Mouse (Mus musculus): ENCODE measurements around the gene Robo2.

The Robo2 gene

DNA sequence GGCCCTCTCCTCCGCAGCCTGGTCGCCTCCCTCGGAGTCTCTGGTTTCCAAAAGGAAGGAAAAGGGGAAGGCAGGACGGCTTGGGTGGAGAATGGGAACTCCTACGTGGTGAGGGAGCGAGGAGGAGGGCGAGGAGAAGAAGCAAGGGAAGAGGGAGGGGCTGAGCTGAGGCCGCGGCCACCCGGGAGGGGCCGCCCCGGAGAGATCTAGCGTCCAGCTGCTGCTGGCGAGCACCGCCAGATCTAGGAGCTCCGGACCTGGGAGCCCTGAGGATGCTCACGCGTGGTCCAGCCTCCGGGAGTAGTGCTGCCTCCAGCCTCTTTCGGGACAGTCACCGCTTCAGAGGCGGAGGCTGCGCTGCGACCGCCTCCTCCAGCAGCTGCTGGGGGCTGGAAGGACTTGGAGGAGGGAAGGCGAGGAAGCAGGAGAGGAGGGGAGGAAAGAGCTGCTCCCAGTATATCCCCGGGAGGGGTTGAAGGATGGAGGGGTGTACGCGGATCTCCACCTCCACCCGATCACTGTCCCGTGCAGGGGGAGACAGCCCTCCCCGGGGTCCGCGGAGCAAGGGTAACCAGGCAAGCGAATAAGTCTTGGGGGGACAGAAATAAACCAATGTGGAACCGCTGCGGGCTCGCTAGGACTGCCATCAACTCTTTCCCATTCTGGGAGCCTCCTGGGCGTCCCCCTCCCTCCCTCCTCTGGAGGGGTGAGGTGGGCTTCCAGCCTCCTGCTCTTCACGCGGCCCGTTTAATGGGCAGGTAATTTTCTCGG is at the start of gene Robo2:
Gene Robo2 (minus strand): TSS at position 345 of the 771 bp plus-strand sequence.
- no peak for TF ChIP-seq GATA4 (IDR thresholded peaks at IDR 0.05; ENCODE audit: insufficient replicate concordance, low read length)

DNA sequence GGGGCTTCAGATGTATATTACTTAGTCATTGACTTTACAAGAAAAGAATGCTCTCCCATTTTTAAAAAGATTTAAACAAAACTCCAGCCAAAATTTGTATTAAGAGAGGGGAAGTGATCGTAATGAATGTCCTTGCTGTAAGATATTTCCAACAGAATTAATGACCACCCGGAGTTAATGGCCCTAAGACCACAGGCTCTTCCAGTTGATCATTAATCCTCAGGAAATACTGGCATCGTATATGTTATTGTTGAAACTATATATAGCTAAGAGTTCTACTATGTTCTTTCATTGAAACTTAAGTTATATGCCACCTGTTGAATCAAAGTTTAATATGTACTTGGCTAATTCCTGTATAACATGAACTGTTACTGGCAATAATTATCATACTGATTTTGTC is 46.5 kb upstream of the Robo2 start:
- no peak for TF ChIP-seq GATA4 (IDR thresholded peaks at IDR 0.05; ENCODE audit: insufficient replicate concordance, low read length)

- no peak for TF ChIP-seq GATA4 (IDR thresholded peaks at IDR 0.05; ENCODE audit: insufficient replicate concordance, low read length)
These were observed 46.1 kb upstream of the Robo2 start for GRCm38 (mm10) chr16:74457736-74458135.

DNA sequence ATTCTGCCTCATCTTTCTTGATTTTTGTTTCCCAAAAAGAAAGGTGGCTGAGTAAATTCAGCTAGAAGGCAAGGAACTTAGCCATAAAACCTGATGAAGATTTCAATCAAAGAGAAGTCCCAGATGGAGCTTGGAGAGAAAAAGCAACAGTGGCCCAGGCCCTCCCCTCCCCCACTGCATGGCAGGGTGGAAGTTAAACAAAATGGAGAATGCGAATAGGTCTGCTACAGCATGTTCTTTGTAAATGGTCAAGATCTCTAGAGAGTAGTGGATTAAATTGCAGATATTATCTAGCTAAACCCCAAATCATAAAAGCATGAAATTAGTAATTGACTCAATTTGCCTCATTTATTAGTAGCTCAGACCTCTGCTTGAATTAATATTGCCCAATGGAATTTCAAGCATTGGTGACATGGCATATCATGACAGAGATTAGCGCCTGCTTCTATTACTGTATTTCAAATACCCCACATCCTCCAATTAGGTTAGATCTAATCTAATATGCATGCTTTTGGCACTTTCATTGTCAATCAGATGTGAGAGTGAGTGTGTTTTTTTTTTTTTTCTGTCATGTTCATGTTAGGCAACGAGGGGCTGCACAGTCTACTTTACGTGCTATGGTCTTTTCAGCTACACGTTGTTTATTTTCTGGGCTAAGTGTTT is 45.3 kb upstream of the Robo2 start:
- TF ChIP-seq GATA4 (IDR thresholded peaks at IDR 0.05; ENCODE audit: insufficient replicate concordance, low read length) = no peak

- no peak for TF ChIP-seq GATA4 (IDR thresholded peaks at IDR 0.05; ENCODE audit: insufficient replicate concordance, low read length)
These were observed 43.6 kb upstream of the Robo2 start for GRCm38 (mm10) chr16:74455179-74455578.

- no peak for TF ChIP-seq GATA4 (IDR thresholded peaks at IDR 0.05; ENCODE audit: insufficient replicate concordance, low read length)
These were observed 36.4 kb upstream of the Robo2 start for GRCm38 (mm10) chr16:74448025-74448424.

DNA sequence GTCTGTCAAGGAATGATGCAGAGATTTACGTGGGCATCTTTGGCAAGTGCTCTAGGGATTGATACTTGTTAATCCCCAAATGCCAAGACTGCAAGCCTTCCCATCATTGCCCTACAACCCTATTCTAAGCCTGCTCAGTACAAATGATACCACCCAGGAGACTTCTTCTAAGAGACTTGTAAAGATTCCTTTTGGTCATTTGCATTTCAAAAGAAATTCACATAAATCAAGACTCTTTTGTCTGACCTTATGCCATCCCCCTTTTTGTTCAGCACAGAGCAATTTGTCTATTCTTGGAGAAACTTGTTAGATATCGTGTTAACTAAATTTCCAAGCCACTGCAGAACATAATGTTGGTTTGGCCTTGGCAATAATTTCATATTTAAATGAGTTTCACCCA is 15.4 kb upstream of the Robo2 start:
- no peak for TF ChIP-seq GATA4 (IDR thresholded peaks at IDR 0.05; ENCODE audit: insufficient replicate concordance, low read length)

DNA sequence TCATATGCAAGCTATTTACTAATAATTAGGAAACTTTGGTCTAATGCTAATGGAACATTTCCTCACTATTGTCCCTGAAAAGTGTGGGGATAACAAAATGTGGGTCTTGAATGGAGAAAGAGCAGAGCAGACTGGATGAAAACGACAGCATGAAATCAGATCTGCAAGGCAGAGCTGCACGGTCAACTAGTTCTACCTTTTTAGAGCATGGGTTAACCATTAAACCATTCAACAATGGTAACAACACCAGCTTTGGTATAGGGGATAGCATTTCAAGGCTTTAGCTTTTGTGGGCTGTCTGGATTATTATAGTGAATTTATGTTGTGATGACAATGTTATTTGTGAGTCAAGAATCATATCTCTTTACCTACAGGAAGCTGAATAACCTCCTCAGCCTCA is 8.7 kb upstream of the Robo2 start:
- TF ChIP-seq GATA4 (IDR thresholded peaks at IDR 0.05; ENCODE audit: insufficient replicate concordance, low read length) = no peak

DNA sequence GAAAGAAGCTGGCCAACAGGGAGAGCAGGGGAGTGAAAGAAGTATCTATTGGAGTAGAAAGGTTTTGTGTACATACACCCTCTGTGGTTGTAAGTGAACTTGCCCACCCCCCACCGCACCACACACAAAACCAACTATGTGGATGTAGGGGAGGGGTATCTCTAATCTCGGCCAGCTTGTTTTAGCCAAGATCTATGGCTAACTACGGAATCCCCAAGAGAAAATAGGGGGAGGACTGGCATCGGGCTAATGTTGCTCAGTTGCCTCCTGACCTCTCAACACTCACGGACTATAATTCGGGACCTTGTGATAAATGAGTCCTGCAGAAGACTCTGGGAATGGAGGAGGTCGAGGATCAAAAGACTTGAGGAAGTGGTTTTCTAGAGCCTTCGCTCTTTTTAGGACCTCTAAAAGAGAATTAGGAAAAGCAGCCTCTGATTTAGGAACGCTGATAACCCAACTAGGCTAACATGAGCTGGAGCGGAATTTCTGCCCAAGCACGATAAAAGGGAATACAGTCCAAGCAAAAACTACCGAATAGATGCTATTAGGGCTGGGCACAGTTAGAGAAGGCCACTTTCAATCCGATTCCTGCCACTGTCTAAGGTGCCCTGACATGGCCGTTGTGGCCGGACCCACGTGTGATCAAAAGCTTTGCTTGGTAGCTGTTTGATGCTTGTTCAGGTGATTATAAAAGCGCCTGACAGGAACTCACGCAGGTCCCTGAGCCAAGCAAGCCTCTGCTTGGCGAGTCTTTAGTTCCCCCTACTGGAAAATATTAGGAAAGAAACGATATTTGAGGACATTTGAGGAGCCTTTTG is 1.1 kb upstream of the Robo2 start:
- no peak for TF ChIP-seq GATA4 (IDR thresholded peaks at IDR 0.05; ENCODE audit: insufficient replicate concordance, low read length)

GRCm38 (mm10) chr16:74411021-74411420 is 604 bp downstream of the Robo2 start:
- no peak for TF ChIP-seq GATA4 (IDR thresholded peaks at IDR 0.05; ENCODE audit: insufficient replicate concordance, low read length)

DNA sequence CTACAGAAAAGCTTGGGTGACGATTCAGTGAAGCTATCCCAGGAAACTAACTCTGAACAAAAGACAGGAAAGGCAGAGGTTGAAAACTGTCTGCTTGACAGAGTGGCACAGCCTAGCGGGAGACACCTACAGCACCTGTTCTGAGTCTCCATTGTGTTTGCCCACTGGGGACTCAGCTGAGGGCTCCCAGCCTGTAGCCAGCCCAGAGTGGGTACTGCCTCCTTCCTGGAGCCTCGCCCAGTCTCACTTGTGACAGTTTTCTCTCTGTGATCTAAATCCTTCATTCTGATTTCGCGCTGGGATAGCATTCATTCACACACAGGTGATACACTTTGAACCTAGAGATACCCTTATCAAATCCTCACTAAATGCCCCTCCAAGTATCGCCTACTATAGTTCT is 1.5 kb downstream of the Robo2 start:
- no peak for TF ChIP-seq GATA4 (IDR thresholded peaks at IDR 0.05; ENCODE audit: insufficient replicate concordance, low read length)

DNA sequence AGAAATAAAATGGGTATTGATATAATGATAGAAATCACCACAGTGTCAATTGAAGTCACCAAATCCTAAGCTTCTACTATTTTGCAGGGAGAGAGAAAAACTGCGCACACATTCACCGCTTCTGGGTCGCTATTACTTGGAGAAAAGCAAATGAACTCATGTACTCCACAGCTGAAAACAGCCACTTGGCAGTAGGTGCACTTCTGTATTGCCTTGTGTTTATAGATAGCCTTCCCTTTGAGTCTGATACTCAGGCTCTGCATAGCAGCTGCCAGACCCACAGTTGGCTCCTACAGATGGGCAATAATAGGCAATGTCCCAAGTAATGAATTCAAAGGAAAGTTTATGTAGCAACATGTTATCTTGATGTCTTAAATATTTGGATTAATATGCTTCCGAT is 2.1 kb downstream of the Robo2 start:
- no peak for TF ChIP-seq GATA4 (IDR thresholded peaks at IDR 0.05; ENCODE audit: insufficient replicate concordance, low read length)

GRCm38 (mm10) chr16:74408566-74408965 is 3.1 kb downstream of the Robo2 start:
- TF ChIP-seq GATA4 (IDR thresholded peaks at IDR 0.05; ENCODE audit: insufficient replicate concordance, low read length) = no peak

- TF ChIP-seq GATA4 (IDR thresholded peaks at IDR 0.05; ENCODE audit: insufficient replicate concordance, low read length) = no peak
These were observed 14.3 kb downstream of the Robo2 start for GRCm38 (mm10) chr16:74397291-74397690.

DNA sequence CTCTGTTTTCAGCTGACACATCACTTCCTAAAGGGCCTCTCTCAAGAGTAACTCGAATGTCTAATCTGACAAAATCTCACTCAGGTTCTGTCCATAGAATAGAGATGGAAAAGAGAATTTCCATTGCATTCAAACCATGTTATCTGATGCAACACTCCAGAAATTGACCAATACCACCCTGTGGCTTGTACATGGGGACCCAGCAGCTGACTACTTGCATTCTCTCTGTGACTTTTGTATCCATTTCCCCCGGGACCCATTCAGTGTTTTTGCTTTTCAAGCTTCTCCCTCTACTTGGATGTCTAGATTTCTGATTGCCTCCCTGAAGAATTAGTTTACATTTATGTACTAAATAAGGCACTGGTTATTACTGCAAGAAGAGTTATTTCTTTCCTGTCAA is 15.9 kb downstream of the Robo2 start:
- no peak for TF ChIP-seq GATA4 (IDR thresholded peaks at IDR 0.05; ENCODE audit: insufficient replicate concordance, low read length)

- TF ChIP-seq GATA4 (IDR thresholded peaks at IDR 0.05; ENCODE audit: insufficient replicate concordance, low read length) = no peak
These were observed 32.2 kb downstream of the Robo2 start for GRCm38 (mm10) chr16:74379458-74379857.

Data from liver, adult (tissue).